Mouse (Mus musculus): Measurements from ENCODE around the gene Tas2r124.

Tas2r124 gene

GRCm38 (mm10) chr6:132754430-132754829 lies at the start of gene Tas2r124:
Gene Tas2r124 (plus strand): TSS chr6:132754730.
- no peak for DNase-seq

GRCm38 (mm10) chr6:132711828-132712227 lies 42.7 kb upstream of the Tas2r124 start, which contains the start of gene Tas2r122:
Gene Tas2r122 (minus strand): TSS chr6:132711928.
- no peak for DNase-seq

GRCm38 (mm10) chr6:132737935-132738334 lies 16.6 kb upstream of the Tas2r124 start, which contains the start of gene Tas2r115:
Gene Tas2r115 (minus strand): TSS chr6:132738035.
- no peak for DNase-seq

- no peak for DNase-seq
Measured at GRCm38 (mm10) chr6:132750206-132750605, 4.3 kb upstream of the Tas2r124 start.

GRCm38 (mm10) chr6:132761831-132762230 lies 7.3 kb downstream of the Tas2r124 start, which contains the start of gene Tas2r102:
Gene Tas2r102 (plus strand): TSS chr6:132762131.
- no peak for DNase-seq

- no peak for DNase-seq
Measured at GRCm38 (mm10) chr6:132778062-132778461, 23.5 kb downstream of the Tas2r124 start, which contains the start of gene Tas2r136. Gene Tas2r136 (minus strand): TSS chr6:132778162.

GRCm38 (mm10) chr6:132795393-132795792 lies 40.9 kb downstream of the Tas2r124 start:
- DNase-seq = no peak

GRCm38 (mm10) chr6:132802518-132802917 lies 48.0 kb downstream of the Tas2r124 start, which contains the start of gene Tas2r117:
Gene Tas2r117 (plus strand): TSS chr6:132802818.
- DNase-seq = no peak

Data from cerebellum, postnatal 14 days (tissue).